Comparison of ENCODE assay signal across 8 mouse cellular contexts in the genomic region with DNA sequence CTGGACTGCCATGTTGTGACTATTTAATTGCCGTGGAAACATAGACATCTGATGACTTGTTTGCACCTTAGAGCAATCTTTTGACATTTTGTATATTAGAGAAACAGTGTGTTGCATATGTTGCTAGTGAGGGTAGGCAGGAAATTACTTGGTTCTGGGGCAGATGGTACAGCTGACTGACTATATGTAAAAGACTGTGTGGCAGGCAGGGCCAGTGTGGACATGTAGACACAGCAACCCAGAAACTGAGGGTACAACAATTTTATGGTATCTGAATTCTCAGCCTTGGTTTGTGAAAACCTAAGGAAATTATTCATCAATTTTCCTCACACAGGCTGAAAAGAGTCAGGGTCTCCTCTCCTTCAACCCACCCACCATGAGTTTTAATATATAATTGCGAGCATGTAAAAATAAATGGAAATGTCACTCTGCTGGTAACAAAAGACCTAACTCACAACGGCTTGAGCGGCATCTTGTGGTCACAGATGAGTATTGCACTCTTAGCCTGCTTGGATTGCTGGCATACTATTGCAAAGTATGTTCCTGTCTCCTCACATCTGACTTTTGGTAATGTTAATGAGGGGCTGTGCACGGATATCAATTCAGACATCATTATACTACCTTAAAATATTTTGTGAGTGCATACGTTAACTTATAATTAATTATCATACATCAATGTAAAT.
DNase-seq lines count a peak whose midpoint lies in the region; ATAC-seq and TF ChIP-seq lines count a peak whose summit lies in the region.

No protein-coding gene starts in this region.

- no peaks in the 10 kb centered on the region; the same call in 1 of the 2 replicates for H3K27me3 ChIP-seq in embryonic facial prominence, embryonic 14.5 days (replicated peaks; ENCODE audit: control insufficient read depth, insufficient read depth, low read length)
- H3K27me3 ChIP-seq in hindbrain, embryonic 14.5 days (ENCODE audit: control insufficient read depth, insufficient read depth, low read length), result no peaks in the 10 kb centered on the region
- H3K27me3 ChIP-seq in midbrain, embryonic 16.5 days (ENCODE audit: control insufficient read depth, insufficient read depth, low read depth, low read length), result no peaks in the 10 kb centered on the region

- no peak for ATAC-seq in embryonic facial prominence, embryonic 14.5 days (ENCODE audit: low read depth)
- no peak for ATAC-seq in hindbrain, embryonic 14.5 days (ENCODE audit: low FRiP score)
- peak; percentile 61 for ATAC-seq in midbrain, embryonic 16.5 days

- no peak overlapping the region for H3K4me2 ChIP-seq in embryonic facial prominence, embryonic 14.5 days (ENCODE audit: low read depth, low read length)
- no peak overlapping the region for H3K4me2 ChIP-seq in hindbrain, embryonic 14.5 days (replicated peaks)
- H3K4me2 ChIP-seq in midbrain, embryonic 16.5 days (ENCODE audit: low read length), result no peak overlapping the region

- no peaks in the 10 kb centered on the region for H3K36me3 ChIP-seq in embryonic facial prominence, embryonic 14.5 days (ENCODE audit: control insufficient read depth, insufficient read depth, low read length)
- no peaks in the 10 kb centered on the region for H3K36me3 ChIP-seq in hindbrain, embryonic 14.5 days (replicated peaks; ENCODE audit: control insufficient read depth, insufficient read depth)
- no peaks in the 10 kb centered on the region for H3K36me3 ChIP-seq in midbrain, embryonic 16.5 days (ENCODE audit: control insufficient read depth, insufficient read depth, low read length)

- no peaks in the 10 kb centered on the region for H3K9me3 ChIP-seq in embryonic facial prominence, embryonic 14.5 days (ENCODE audit: control insufficient read depth, low read length)
- H3K9me3 ChIP-seq in hindbrain, embryonic 14.5 days (ENCODE audit: control insufficient read depth, low read length), result no peaks in the 10 kb centered on the region
- no peaks in the 10 kb centered on the region for H3K9me3 ChIP-seq in midbrain, embryonic 16.5 days (replicated peaks; ENCODE audit: control insufficient read depth, low read length, poor library complexity, severe bottlenecking)

- WGBS in embryonic facial prominence, embryonic 14.5 days, result 12% methylated on average over 6 of the region's 6 CpGs
- 14% methylated on average over 6 of the region's 6 CpGs for WGBS in hindbrain, embryonic 14.5 days
- 15% methylated on average over 6 of the region's 6 CpGs for WGBS in midbrain, embryonic 16.5 days

- no peak overlapping the region for H3K9ac ChIP-seq in embryonic facial prominence, embryonic 14.5 days (ENCODE audit: low read depth, low read length)
- H3K9ac ChIP-seq in hindbrain, embryonic 14.5 days, result no peak overlapping the region
- no peak overlapping the region for H3K9ac ChIP-seq in midbrain, embryonic 16.5 days (ENCODE audit: low read depth, low read length)

- intact Hi-C loops in heart, postnatal 10 days (cut with DNase I), result loop anchor here (5.0 kb wide), 1 partner anchor 580 kb away; no protein-coding TSS in a partner anchor
- intact Hi-C loops in heart, postnatal 25 days (cut with DNase I), result loop anchor here (10.0 kb wide), 1 partner anchor 1633 kb away; no protein-coding TSS in a partner anchor
- intact Hi-C loops in left cerebral cortex, adult 2 months (cut with DNase I), result loop anchor here (5.0 kb wide), 3 partner anchors 185 to 1020 kb away; a partner anchor contains a TSS

- H3K27ac ChIP-seq in embryonic facial prominence, embryonic 14.5 days (replicated peaks; ENCODE audit: low read depth, low read length), result no peak overlapping the region
- H3K27ac ChIP-seq in hindbrain, embryonic 14.5 days, result no peak overlapping the region
- no peak overlapping the region; the same call in 1 of the 2 replicates for H3K27ac ChIP-seq in left cerebral cortex, adult 2 months
- no peak overlapping the region for H3K27ac ChIP-seq in midbrain, embryonic 16.5 days (ENCODE audit: low read length)

- DNase-seq in heart, postnatal 10 days, result peak; percentile 59 to 76
- DNase-seq in heart, postnatal 25 days (ENCODE audit: low spot score), result no peak
- DNase-seq in adrenal gland, postnatal 36 days, result peak; percentile 50 to 60
- peak; percentile 71 for DNase-seq in embryonic facial prominence, embryonic 14.5 days (ENCODE audit: low spot score)
- DNase-seq in hindbrain, embryonic 14.5 days (ENCODE audit: low spot score), result peak; percentile 86
- peak; percentile 63 to 74 for DNase-seq in left cerebral cortex, adult 2 months (ENCODE audit: extremely low spot score in 1 of 2, low spot score in 2 of 2)
- peak; percentile 24 for DNase-seq in thymus, postnatal 0 days (ENCODE audit: low spot score)

- H3K4me1 ChIP-seq in embryonic facial prominence, embryonic 14.5 days (ENCODE audit: control insufficient read depth, insufficient read depth, low read length), result no peaks in the 10 kb centered on the region; the same call in 1 of the 2 replicates
- peaks cover 9% of the 10 kb centered on the region for H3K4me1 ChIP-seq in hindbrain, embryonic 14.5 days (replicated peaks; ENCODE audit: control insufficient read depth, insufficient read depth, low read length)
- H3K4me1 ChIP-seq in midbrain, embryonic 16.5 days (ENCODE audit: control insufficient read depth, insufficient read depth, low read length), result peaks cover 15% of the 10 kb centered on the region

- H3K4me3 ChIP-seq in embryonic facial prominence, embryonic 14.5 days (ENCODE audit: low read depth, low read length), result no peak overlapping the region
- H3K4me3 ChIP-seq in hindbrain, embryonic 14.5 days (replicated peaks; ENCODE audit: low read length), result no peak overlapping the region
- no peak overlapping the region; the same call in 1 of the 2 replicates for H3K4me3 ChIP-seq in left cerebral cortex, adult 2 months
- no peak overlapping the region for H3K4me3 ChIP-seq in midbrain, embryonic 16.5 days (ENCODE audit: low read depth, low read length)

- peak; percentile 94 for TF ChIP-seq CTCF in left cerebral cortex, adult 2 months (IDR thresholded peaks at IDR 0.05)
